11 mouse cellular contexts compared by ENCODE assay signal in the genomic region with DNA sequence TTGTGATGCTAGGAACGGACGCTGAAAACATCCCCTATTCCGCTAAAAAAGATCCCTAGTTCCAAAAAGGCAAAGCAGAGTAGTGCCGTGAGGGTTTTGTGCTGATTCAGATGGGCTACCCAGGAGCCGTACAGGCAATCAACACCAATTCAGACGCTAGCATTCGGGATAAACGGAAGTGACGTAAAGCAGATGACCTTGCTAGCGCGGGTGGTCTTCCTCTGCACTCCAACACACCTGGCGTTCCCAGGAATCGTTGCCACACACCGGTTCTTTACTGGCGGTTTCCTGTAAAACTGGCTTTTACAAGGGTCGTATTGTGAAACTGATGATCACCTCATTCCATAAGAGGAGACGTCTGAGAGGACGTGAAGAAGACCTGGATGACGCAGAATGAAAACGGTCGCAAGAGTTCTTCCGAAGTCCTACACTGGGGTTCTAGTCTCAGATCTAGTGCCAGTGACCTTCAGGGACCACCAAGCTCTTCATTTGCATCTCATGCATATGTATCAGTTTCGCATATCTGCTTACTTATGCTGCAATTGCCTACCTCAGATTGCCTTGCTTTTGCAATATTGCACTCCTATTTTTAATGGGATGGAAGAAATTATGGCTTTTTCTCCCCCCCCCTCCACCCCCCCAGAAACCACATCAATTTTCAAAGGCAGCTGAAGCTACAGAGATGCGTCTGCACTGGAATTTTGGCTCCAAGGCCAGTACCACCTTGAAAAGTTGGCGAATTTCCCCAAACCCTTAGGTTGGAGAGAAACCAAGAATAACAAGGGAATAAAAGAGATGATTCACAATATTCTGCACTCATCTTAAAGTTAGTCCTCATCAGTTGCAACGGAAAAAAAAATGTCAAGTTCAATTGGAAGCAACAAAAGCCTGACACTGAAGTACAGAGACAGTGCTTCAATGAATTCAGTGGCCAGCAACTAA. TPM values are rescaled to one million over a fixed set of nuclear protein-coding genes. Genes with fewer than 3 reads are reported as not detected.
A peak's percentile ranks its signal among the peaks of the same experiment; 100 is the strongest.
DNase-seq lines count a peak whose midpoint lies in the region; ATAC-seq lines count a peak whose summit lies in the region.
"Had no signal": no experiment of that assay in that cellular context is flagged by ENCODE, and none has a peak within 500 bp of the region (broad histone marks: within the 10 kb centered on the region; RNA-seq: fewer than 3 reads in every experiment).

No protein-coding gene starts in this region.

- H3K9ac ChIP-seq in intestine, embryonic 14.5 days (ENCODE audit: low read length), result no peak overlapping the region
- H3K9ac ChIP-seq in intestine, embryonic 16.5 days (ENCODE audit: low read depth, low read length), result no peak overlapping the region
- H3K9ac ChIP-seq in limb, embryonic 13.5 days, result no peak overlapping the region
- H3K9ac ChIP-seq: hindbrain, embryonic 12.5 days; midbrain, embryonic 12.5 days; neural tube, embryonic 12.5 days had no signal

- no peak for ATAC-seq in intestine, embryonic 14.5 days (replicated peaks; ENCODE audit: low FRiP score, low TSS enrichment, low read depth)
- no peak for ATAC-seq in intestine, embryonic 16.5 days
- ATAC-seq in limb, embryonic 13.5 days (ENCODE audit: low FRiP score, low read depth), result no peak

- WGBS in intestine, embryonic 14.5 days, result 52% methylated on average over 26 of the region's 26 CpGs
- WGBS in intestine, embryonic 16.5 days, result 49% methylated on average over 26 of the region's 26 CpGs
- WGBS in limb, embryonic 13.5 days, result 46% methylated on average over 26 of the region's 26 CpGs

- no peak overlapping the region for H3K27ac ChIP-seq in intestine, embryonic 14.5 days (ENCODE audit: low read depth)
- H3K27ac ChIP-seq in intestine, embryonic 16.5 days (ENCODE audit: low read length), result no peak overlapping the region
- H3K27ac ChIP-seq in limb, embryonic 13.5 days, result no peak overlapping the region; the same call in 1 of the 2 replicates
- H3K27ac ChIP-seq: hindbrain, embryonic 12.5 days; midbrain, embryonic 12.5 days; neural tube, embryonic 12.5 days had no signal

- H3K9me3 ChIP-seq in intestine, embryonic 14.5 days (ENCODE audit: control insufficient read depth, low read length), result no peaks in the 10 kb centered on the region
- no peaks in the 10 kb centered on the region for H3K9me3 ChIP-seq in intestine, embryonic 16.5 days (ENCODE audit: control insufficient read depth, low read length)
- H3K9me3 ChIP-seq in limb, embryonic 13.5 days, result no peaks in the 10 kb centered on the region
- H3K9me3 ChIP-seq: hindbrain, embryonic 12.5 days; midbrain, embryonic 12.5 days; neural tube, embryonic 12.5 days had no signal

- H3K27me3 ChIP-seq in intestine, embryonic 14.5 days (replicated peaks; ENCODE audit: control insufficient read depth, insufficient read depth, low read length), result no peaks in the 10 kb centered on the region
- no peaks in the 10 kb centered on the region for H3K27me3 ChIP-seq in intestine, embryonic 16.5 days (replicated peaks; ENCODE audit: control insufficient read depth, insufficient read depth, low read length)
- no peaks in the 10 kb centered on the region for H3K27me3 ChIP-seq in limb, embryonic 13.5 days
- H3K27me3 ChIP-seq: hindbrain, embryonic 12.5 days; midbrain, embryonic 12.5 days; neural tube, embryonic 12.5 days had no signal

- peak; percentile 18 to 19 for DNase-seq in cerebellum, postnatal 10 days
- DNase-seq in cerebellum, adult 11-12 months, result no peak
- no peak for DNase-seq in intestine, embryonic 14.5 days (ENCODE audit: low spot score)
- DNase-seq in R1 (ENCODE audit: low read depth, low spot score), result peak; percentile 66
- DNase-seq in spleen, postnatal 14 days (ENCODE audit: low spot score in 2 of 2), result no peak
- no peak for DNase-seq in right cerebral cortex, adult 2 months (ENCODE audit: low spot score in 2 of 2)

- no peaks in the 10 kb centered on the region for H3K36me3 ChIP-seq in intestine, embryonic 14.5 days (ENCODE audit: control insufficient read depth, insufficient read depth, low read length)
- no peaks in the 10 kb centered on the region for H3K36me3 ChIP-seq in intestine, embryonic 16.5 days (ENCODE audit: control insufficient read depth, insufficient read depth, low read length)
- no peaks in the 10 kb centered on the region for H3K36me3 ChIP-seq in limb, embryonic 13.5 days
- H3K36me3 ChIP-seq: hindbrain, embryonic 12.5 days; midbrain, embryonic 12.5 days; neural tube, embryonic 12.5 days had no signal

- H3K4me2 ChIP-seq in intestine, embryonic 14.5 days (ENCODE audit: low read length), result peak overlapping the region; percentile 28
- no peak overlapping the region for H3K4me2 ChIP-seq in intestine, embryonic 16.5 days (ENCODE audit: low read depth, low read length)
- peak overlapping the region; percentile 50 for H3K4me2 ChIP-seq in limb, embryonic 13.5 days (replicated peaks)
- H3K4me2 ChIP-seq: hindbrain, embryonic 12.5 days; midbrain, embryonic 12.5 days; neural tube, embryonic 12.5 days had no signal

- no peak overlapping the region for H3K4me3 ChIP-seq in intestine, embryonic 14.5 days (ENCODE audit: low read depth, low read length)
- no peak overlapping the region for H3K4me3 ChIP-seq in intestine, embryonic 16.5 days (ENCODE audit: low read length)
- peak overlapping the region; percentile 11; the same call in 1 of the 2 replicates for H3K4me3 ChIP-seq in limb, embryonic 13.5 days
- H3K4me3 ChIP-seq: hindbrain, embryonic 12.5 days; midbrain, embryonic 12.5 days; neural tube, embryonic 12.5 days had no signal

- peaks cover 21% of the 10 kb centered on the region for H3K4me1 ChIP-seq in intestine, embryonic 14.5 days (replicated peaks; ENCODE audit: control insufficient read depth, insufficient read depth, low read length)
- peaks cover 7% of the 10 kb centered on the region; the same call in 1 of the 2 replicates for H3K4me1 ChIP-seq in intestine, embryonic 16.5 days (ENCODE audit: control insufficient read depth, insufficient read depth, low read length)
- peaks cover 11% of the 10 kb centered on the region for H3K4me1 ChIP-seq in limb, embryonic 13.5 days
- H3K4me1 ChIP-seq: midbrain, embryonic 12.5 days; neural tube, embryonic 12.5 days had no signal

RNA-seq across cellular contexts. Expression of a gene that starts 14.8 kb away (rescaled TPM):
- 25.3 and 28.8 TPM in 2 replicates for polyA plus RNA-seq in intestine, embryonic 14.5 days (2014; fragmentation: Nextera tagmentation; extraction: Ambion mirVana)
- polyA plus RNA-seq in intestine, embryonic 16.5 days (2015; fragmentation: Nextera tagmentation; extraction: Ambion mirVana), result 18.2 TPM in 2 replicates
- 18.6 and 23.2 TPM in 2 replicates for polyA plus RNA-seq in limb, embryonic 13.5 days (2015; fragmentation: Nextera tagmentation; extraction: Ambion mirVana)

Comparison
In these comparisons a context has a peak if more than half of its experiments do, and no peak if none do; other contexts are left out.
1. DNase-seq: peak in cerebellum, postnatal 10 days (2 of 2) and R1 (single experiment); none in cerebellum, adult 11-12 months (single experiment), intestine, embryonic 14.5 days (single experiment), spleen, postnatal 14 days (0 of 2) and right cerebral cortex, adult 2 months (0 of 2).